ENCODE assay signal across 9 mouse cellular contexts in the genomic region with DNA sequence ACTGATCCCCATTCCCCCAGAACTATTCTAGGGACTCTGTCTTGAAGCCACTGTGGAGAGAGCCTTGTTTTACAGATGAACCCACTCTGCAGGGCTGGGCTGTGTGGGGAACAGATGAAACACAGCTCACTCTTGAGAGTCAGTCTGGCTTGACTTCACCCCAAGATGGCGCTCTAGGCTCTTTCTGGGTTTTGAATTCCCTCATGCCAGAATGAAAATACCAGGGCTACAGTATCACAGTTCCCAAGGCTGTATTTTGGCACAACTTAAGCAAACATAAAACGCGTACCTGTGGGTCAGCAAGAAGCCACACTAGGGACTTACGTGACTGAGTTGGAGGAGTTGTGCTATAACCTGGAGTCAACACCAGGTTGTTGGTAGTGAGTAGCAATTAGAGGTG. TPM values are rescaled to one million over a fixed set of nuclear protein-coding genes. Genes with fewer than 3 reads are reported as not detected.
A peak's percentile ranks its signal among the peaks of the same experiment; 100 is the strongest.
DNase-seq lines count a peak whose midpoint lies in the region; ATAC-seq and TF ChIP-seq lines count a peak whose summit lies in the region.
"Had no signal": no experiment of that assay in that cellular context is flagged by ENCODE, and none has a peak within 500 bp of the region (broad histone marks: within the 10 kb centered on the region; RNA-seq: fewer than 3 reads in every experiment).

No protein-coding gene starts in this region.

- peaks cover 18% of the 10 kb centered on the region for H3K4me1 ChIP-seq in liver, adult 2 months (ENCODE audit: control insufficient read depth, insufficient read depth, low read length)
- no peaks in the 10 kb centered on the region for H3K4me1 ChIP-seq in liver, embryonic 11.5 days (replicated peaks; ENCODE audit: control insufficient read depth, insufficient read depth, low read length)
- 0 out of 2 replicates have a peak, but pooled peaks cover 4% of the 10 kb centered on the region for H3K4me1 ChIP-seq in heart, embryonic 16.5 days (ENCODE audit: control insufficient read depth, insufficient read depth, low read length)
- no peaks in the 10 kb centered on the region for H3K4me1 ChIP-seq in stomach, postnatal 0 days (replicated peaks; ENCODE audit: control insufficient read depth, insufficient read depth)

- H3K4me3 ChIP-seq in liver, adult 2 months (ENCODE audit: insufficient read depth, low read depth, low read length): no peak overlapping the region
- no peak overlapping the region for H3K4me3 ChIP-seq in liver, embryonic 11.5 days (ENCODE audit: low read depth, low read length)
- no peak overlapping the region for H3K4me3 ChIP-seq in heart, embryonic 16.5 days (ENCODE audit: low read length)
- H3K4me3 ChIP-seq in layer of hippocampus, adult 2 months: no peak overlapping the region
- no peak overlapping the region for H3K4me3 ChIP-seq in stomach, postnatal 0 days (ENCODE audit: low read depth, low read length)
- H3K4me3 ChIP-seq: limb, embryonic 15.5 days had no signal

- peaks cover 33% of the 10 kb centered on the region; the same call in 1 of the 2 replicates for H3K36me3 ChIP-seq in liver, adult 2 months (ENCODE audit: control insufficient read depth, insufficient read depth, low read length)
- H3K36me3 ChIP-seq in liver, embryonic 11.5 days (ENCODE audit: control insufficient read depth, insufficient read depth, low read length): no peaks in the 10 kb centered on the region
- no peaks in the 10 kb centered on the region for H3K36me3 ChIP-seq in heart, embryonic 16.5 days (ENCODE audit: control insufficient read depth, insufficient read depth)
- no peaks in the 10 kb centered on the region for H3K36me3 ChIP-seq in stomach, postnatal 0 days (ENCODE audit: control insufficient read depth, insufficient read depth, low read length)

- peaks cover 4% of the 10 kb centered on the region; the same call in 1 of the 2 replicates for H3K79me2 ChIP-seq in liver, adult 2 months (ENCODE audit: control insufficient read depth, insufficient read depth, low read length)

- TF ChIP-seq EP300 in stomach, postnatal 0 days (optimal IDR thresholded peaks at IDR 0.05): no peak

- whole genome bisulfite sequencing in liver, adult 2 months: 23% methylated on average over 4 of the region's 4 CpGs
- WGBS in liver, embryonic 11.5 days: 58% methylated on average over 4 of the region's 4 CpGs
- WGBS in heart, embryonic 16.5 days: 42% methylated on average over 4 of the region's 4 CpGs
- 33% methylated on average over 4 of the region's 4 CpGs for WGBS in stomach, postnatal 0 days

- H3K27me3 ChIP-seq in liver, adult 2 months (ENCODE audit: control insufficient read depth, insufficient read depth, low read length): no peaks in the 10 kb centered on the region
- no peaks in the 10 kb centered on the region for H3K27me3 ChIP-seq in liver, embryonic 11.5 days (replicated peaks; ENCODE audit: control insufficient read depth, insufficient read depth, low read length)
- H3K27me3 ChIP-seq in heart, embryonic 16.5 days (ENCODE audit: control insufficient read depth, insufficient read depth, low read length): no peaks in the 10 kb centered on the region
- H3K27me3 ChIP-seq in stomach, postnatal 0 days (ENCODE audit: control insufficient read depth, insufficient read depth, low read length): no peaks in the 10 kb centered on the region
- H3K27me3 ChIP-seq: limb, embryonic 15.5 days had no signal

- TF ChIP-seq POLR2A in liver, adult 2 months (IDR thresholded peaks at IDR 0.05; ENCODE audit: extremely low read depth, insufficient read depth, low read length): no peak

- no peak overlapping the region for H3K9ac ChIP-seq in liver, adult 2 months (ENCODE audit: low read depth, low read length)
- no peak overlapping the region for H3K9ac ChIP-seq in liver, embryonic 11.5 days (ENCODE audit: low read depth, low read length)
- no peak overlapping the region for H3K9ac ChIP-seq in heart, embryonic 16.5 days (ENCODE audit: low read length)
- no peak overlapping the region for H3K9ac ChIP-seq in stomach, postnatal 0 days (ENCODE audit: low read length)
- H3K9ac ChIP-seq: limb, embryonic 15.5 days had no signal

- H3K9me3 ChIP-seq in liver, embryonic 11.5 days (ENCODE audit: control insufficient read depth, low read length): no peaks in the 10 kb centered on the region
- no peaks in the 10 kb centered on the region for H3K9me3 ChIP-seq in heart, embryonic 16.5 days (replicated peaks; ENCODE audit: control insufficient read depth, low read length)
- H3K9me3 ChIP-seq in stomach, postnatal 0 days (ENCODE audit: control insufficient read depth, low read length): no peaks in the 10 kb centered on the region
- H3K9me3 ChIP-seq: limb, embryonic 15.5 days had no signal

- DNase-seq in liver, adult 2 months (ENCODE audit: extremely low read depth, low read depth, low spot score): peak; percentile 72
- no peak for DNase-seq in liver, embryonic 11.5 days (ENCODE audit: low spot score)
- DNase-seq in NIH3T3 (ENCODE audit: low read depth): peak; percentile 92
- DNase-seq in cerebellum, postnatal 4 days (ENCODE audit: low spot score in 2 of 2): peak; percentile 58 to 74
- DNase-seq in layer of hippocampus, adult 2 months (ENCODE audit: low spot score in 2 of 2): peak; percentile 69 to 86
- peak; percentile 86 for DNase-seq in lung, postnatal 14 days
- peak; percentile 82 for DNase-seq in stomach, postnatal 0 days (ENCODE audit: low spot score)

- peak; percentile 58 for TF ChIP-seq CTCF in liver, adult 2 months (IDR thresholded peaks at IDR 0.05; ENCODE audit: low read depth, low read length)
- TF ChIP-seq CTCF in layer of hippocampus, adult 2 months (conservative IDR thresholded peaks at IDR 0.05): peak; percentile 91
- peak; percentile 86 for TF ChIP-seq CTCF in stomach, postnatal 0 days (IDR thresholded peaks at IDR 0.05; ENCODE audit: low read depth)

- no peak overlapping the region for H3K4me2 ChIP-seq in liver, embryonic 11.5 days
- no peak overlapping the region for H3K4me2 ChIP-seq in heart, embryonic 16.5 days (ENCODE audit: low read depth, low read length)
- H3K4me2 ChIP-seq in stomach, postnatal 0 days (replicated peaks; ENCODE audit: low read depth): no peak overlapping the region
- H3K4me2 ChIP-seq: limb, embryonic 15.5 days had no signal

- ATAC-seq in liver, embryonic 11.5 days (replicated peaks; ENCODE audit: low FRiP score): no peak
- ATAC-seq in heart, embryonic 16.5 days (replicated peaks; ENCODE audit: extremely low read depth, insufficient read depth, low FRiP score): peak; percentile 62; the same call in 1 of the 2 replicates
- ATAC-seq in stomach, postnatal 0 days (ENCODE audit: low FRiP score, low TSS enrichment): peak; percentile 36; the same call in 1 of the 2 replicates

- no peak overlapping the region for H3K27ac ChIP-seq in liver, adult 2 months (replicated peaks; ENCODE audit: insufficient read depth, low read depth, low read length)
- no peak overlapping the region for H3K27ac ChIP-seq in liver, embryonic 11.5 days (ENCODE audit: low read depth, low read length)
- no peak overlapping the region for H3K27ac ChIP-seq in heart, embryonic 16.5 days (ENCODE audit: low read length)
- H3K27ac ChIP-seq in layer of hippocampus, adult 2 months: no peak overlapping the region
- H3K27ac ChIP-seq in stomach, postnatal 0 days (replicated peaks): no peak overlapping the region
- H3K27ac ChIP-seq: limb, embryonic 15.5 days had no signal

RNA-seq across cellular contexts. Expression of a gene that starts 8.9 kb away (rescaled TPM):
- 288 and 405 TPM in 2 replicates for total RNA-seq in liver, adult 2 months (2014; rRNA removed)
- polyA plus RNA-seq in liver, adult 2 months (2012; rRNA removed): 650 and 735 TPM in 2 replicates
- 58.6 and 60.2 TPM in 2 replicates for polyA plus RNA-seq in liver, embryonic 11.5 days (2014; fragmentation: Nextera tagmentation; extraction: Ambion mirVana)
- polyA plus RNA-seq in heart, embryonic 16.5 days (2015; fragmentation: Nextera tagmentation; extraction: Ambion mirVana): 12.9 and 15.0 TPM in 2 replicates
- 10 to 100 TPM; 17.0 to 17.7 TPM for total RNA-seq in layer of hippocampus, adult 2 months (2021)
- polyA plus RNA-seq in stomach, postnatal 0 days (2015; fragmentation: Nextera tagmentation; extraction: Ambion mirVana): 28.4 and 33.6 TPM in 2 replicates

RNA-seq across cellular contexts. Expression of a gene that starts 15.3 kb away (rescaled TPM):
- 0.60 and 0.74 TPM in 2 replicates for total RNA-seq in liver, adult 2 months (2014; rRNA removed)
- polyA plus RNA-seq in liver, adult 2 months (2012; rRNA removed): 0.28 and 0.34 TPM in 2 replicates
- polyA plus RNA-seq in liver, embryonic 11.5 days (2014; fragmentation: Nextera tagmentation; extraction: Ambion mirVana): 5.4 and 8.2 TPM in 2 replicates
- polyA plus RNA-seq in heart, embryonic 16.5 days (2015; fragmentation: Nextera tagmentation; extraction: Ambion mirVana): 2.6 and 2.7 TPM in 2 replicates
- 10 to 100 TPM; 15.5 to 16.7 TPM for total RNA-seq in layer of hippocampus, adult 2 months (2021)
- polyA plus RNA-seq in stomach, postnatal 0 days (2015; fragmentation: Nextera tagmentation; extraction: Ambion mirVana): 22.5 and 24.8 TPM in 2 replicates

RNA-seq across cellular contexts. Expression of a gene that starts 16.9 kb away (rescaled TPM):
- 17.6 and 17.8 TPM in 2 replicates for total RNA-seq in liver, adult 2 months (2014; rRNA removed)
- polyA plus RNA-seq in liver, adult 2 months (2012; rRNA removed): 27.8 and 31.5 TPM in 2 replicates
- 89.5 and 95.1 TPM in 2 replicates for polyA plus RNA-seq in liver, embryonic 11.5 days (2014; fragmentation: Nextera tagmentation; extraction: Ambion mirVana)
- polyA plus RNA-seq in heart, embryonic 16.5 days (2015; fragmentation: Nextera tagmentation; extraction: Ambion mirVana): 145 and 157 TPM in 2 replicates
- total RNA-seq in layer of hippocampus, adult 2 months (2021): 1 to 10 TPM; 2.0 TPM
- 85.6 and 97.0 TPM in 2 replicates for polyA plus RNA-seq in stomach, postnatal 0 days (2015; fragmentation: Nextera tagmentation; extraction: Ambion mirVana)

RNA-seq across cellular contexts. Expression of a gene that starts 22.5 kb away (rescaled TPM):
- total RNA-seq in liver, adult 2 months (2014; rRNA removed): 76.2 and 88.6 TPM in 2 replicates
- 167 and 196 TPM in 2 replicates for polyA plus RNA-seq in liver, adult 2 months (2012; rRNA removed)
- 467 and 501 TPM in 2 replicates for polyA plus RNA-seq in liver, embryonic 11.5 days (2014; fragmentation: Nextera tagmentation; extraction: Ambion mirVana)
- 349 and 355 TPM in 2 replicates for polyA plus RNA-seq in heart, embryonic 16.5 days (2015; fragmentation: Nextera tagmentation; extraction: Ambion mirVana)
- 10 to 100 TPM; 91.5 to 93.8 TPM for total RNA-seq in layer of hippocampus, adult 2 months (2021)
- 368 and 397 TPM in 2 replicates for polyA plus RNA-seq in stomach, postnatal 0 days (2015; fragmentation: Nextera tagmentation; extraction: Ambion mirVana)

RNA-seq across cellular contexts. Expression of a gene that starts 30.0 kb away (rescaled TPM):
- 62.0 and 91.0 TPM in 2 replicates for total RNA-seq in liver, adult 2 months (2014; rRNA removed)
- 279 and 433 TPM in 2 replicates for polyA plus RNA-seq in liver, adult 2 months (2012; rRNA removed)
- polyA plus RNA-seq in liver, embryonic 11.5 days (2014; fragmentation: Nextera tagmentation; extraction: Ambion mirVana): 111 and 118 TPM in 2 replicates
- 95.9 and 96.5 TPM in 2 replicates for polyA plus RNA-seq in heart, embryonic 16.5 days (2015; fragmentation: Nextera tagmentation; extraction: Ambion mirVana)
- 100 to 1,000 TPM; 132 to 145 TPM for total RNA-seq in layer of hippocampus, adult 2 months (2021)
- polyA plus RNA-seq in stomach, postnatal 0 days (2015; fragmentation: Nextera tagmentation; extraction: Ambion mirVana): 88.1 and 93.1 TPM in 2 replicates

Comparison
In these comparisons a context has a peak if more than half of its experiments do, and no peak if none do; other contexts are left out.
1. RNA of a gene that starts 8.9 kb away (polyA plus RNA-seq): 650 to 735 TPM in liver, adult 2 months; 58.6 to 60.2 TPM in liver, embryonic 11.5 days, 28.4 to 33.6 TPM in stomach, postnatal 0 days and 12.9 to 15.0 TPM in heart, embryonic 16.5 days; every median in the first group is over 10 times any median in the second.
2. Peak in every context shown above with its lines, with median percentiles within 50 percentile points of each other: CTCF ChIP-seq.